Comparison of ENCODE assay signal across 27 mouse cellular contexts in the genomic region with DNA sequence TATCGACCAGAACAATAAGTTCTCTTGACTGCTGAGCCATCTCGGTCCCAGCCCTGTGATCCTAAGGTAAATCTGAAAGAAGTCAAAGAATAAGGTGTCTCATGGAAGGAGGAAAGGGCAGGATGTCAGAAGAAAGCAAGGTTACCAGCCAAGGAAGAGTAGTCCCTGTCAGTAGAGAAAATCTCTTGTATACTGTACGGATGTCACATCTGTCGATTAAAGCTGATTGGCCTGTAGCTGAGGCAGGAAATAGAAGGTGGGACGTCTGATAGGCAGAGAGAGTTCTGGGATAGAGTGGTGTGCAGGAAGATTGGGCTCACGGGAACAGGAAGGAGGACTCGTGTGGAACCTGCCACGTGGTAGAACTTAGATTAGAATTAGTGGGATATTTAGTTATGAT.
A peak's percentile ranks its signal among the peaks of the same experiment; 100 is the strongest.
DNase-seq lines count a peak whose midpoint lies in the region; ATAC-seq and TF ChIP-seq lines count a peak whose summit lies in the region.
"Had no signal": no experiment of that assay in that cellular context is flagged by ENCODE, and none has a peak within 500 bp of the region (broad histone marks: within the 10 kb centered on the region; RNA-seq: fewer than 3 reads in every experiment).

No protein-coding gene starts in this region.

- no peaks in the 10 kb centered on the region for H3K4me1 ChIP-seq in stomach, postnatal 0 days (replicated peaks; ENCODE audit: control insufficient read depth, insufficient read depth)
- H3K4me1 ChIP-seq: embryonic facial prominence, embryonic 12.5 days; hindbrain, embryonic 12.5 days; hindbrain, embryonic 15.5 days had no signal

- ATAC-seq in CD4-positive, CD25-positive, alpha-beta regulatory T cell, adult 4 months: peak; percentile 53
- ATAC-seq in activated CD4-positive, CD25-positive, alpha-beta regulatory T cell, adult 4 months: peak; percentile 55
- no peak for ATAC-seq in stomach, postnatal 0 days (ENCODE audit: low FRiP score, low TSS enrichment)
- ATAC-seq: forebrain, embryonic 14.5 days; forebrain, postnatal 0 days; intestine, embryonic 16.5 days had no signal

- no peak overlapping the region for H3K4me2 ChIP-seq in stomach, postnatal 0 days (replicated peaks; ENCODE audit: low read depth)
- H3K4me2 ChIP-seq: embryonic facial prominence, embryonic 12.5 days; embryonic facial prominence, embryonic 15.5 days; heart, embryonic 12.5 days; heart, embryonic 15.5 days; hindbrain, embryonic 12.5 days; hindbrain, embryonic 15.5 days had no signal

- no peaks in the 10 kb centered on the region for H3K36me3 ChIP-seq in stomach, postnatal 0 days (ENCODE audit: control insufficient read depth, insufficient read depth, low read length)
- H3K36me3 ChIP-seq: embryonic facial prominence, embryonic 12.5 days; embryonic facial prominence, embryonic 15.5 days; G1E; heart, embryonic 12.5 days; heart, embryonic 15.5 days; hindbrain, embryonic 12.5 days; hindbrain, embryonic 15.5 days had no signal

- no peak overlapping the region for H3K4me3 ChIP-seq in stomach, postnatal 0 days (ENCODE audit: low read depth, low read length)
- H3K4me3 ChIP-seq: embryonic facial prominence, embryonic 12.5 days; embryonic facial prominence, embryonic 15.5 days; gastrocnemius, adult 2 months; heart, embryonic 12.5 days; heart, embryonic 15.5 days; hindbrain, embryonic 12.5 days; hindbrain, embryonic 15.5 days had no signal

- 72% methylated on average over 8 of the region's 8 CpGs for WGBS in stomach, postnatal 0 days

- H3K9me3 ChIP-seq in stomach, postnatal 0 days (ENCODE audit: control insufficient read depth, low read length): no peaks in the 10 kb centered on the region
- H3K9me3 ChIP-seq: embryonic facial prominence, embryonic 12.5 days; embryonic facial prominence, embryonic 15.5 days; G1E; heart, embryonic 12.5 days; heart, embryonic 15.5 days; hindbrain, embryonic 12.5 days; hindbrain, embryonic 15.5 days had no signal

- no peaks in the 10 kb centered on the region for H3K27me3 ChIP-seq in stomach, postnatal 0 days (ENCODE audit: control insufficient read depth, insufficient read depth, low read length)
- H3K27me3 ChIP-seq: CH12.LX; embryonic facial prominence, embryonic 12.5 days; embryonic facial prominence, embryonic 15.5 days; heart, embryonic 12.5 days; heart, embryonic 15.5 days; hindbrain, embryonic 12.5 days; hindbrain, embryonic 15.5 days had no signal

- H3K9ac ChIP-seq in stomach, postnatal 0 days (ENCODE audit: low read length): no peak overlapping the region
- H3K9ac ChIP-seq: embryonic facial prominence, embryonic 12.5 days; embryonic facial prominence, embryonic 15.5 days; forebrain, postnatal 0 days; heart, embryonic 12.5 days; heart, embryonic 15.5 days; hindbrain, embryonic 12.5 days; hindbrain, embryonic 15.5 days had no signal

- DNase-seq in thymus, postnatal 0 days (ENCODE audit: low spot score): peak; percentile 77
- DNase-seq in thymus, postnatal 10 days (ENCODE audit: low spot score in 2 of 2): no peak
- peak; percentile 37 for DNase-seq in thymus, postnatal 25 days
- no peak for DNase-seq in stomach, postnatal 0 days (ENCODE audit: low spot score)
- DNase-seq in adrenal gland, adult 18-20 months (ENCODE audit: low spot score in 2 of 2): no peak
- DNase-seq: adrenal gland, adult 2 months; adrenal gland, postnatal 14 days; cerebellum, adult 11 months; cerebellum, adult 2 months; cerebellum, adult 9-11 months; cerebellum, postnatal 25 days; forebrain, postnatal 0 days; gastrocnemius, adult 2 months; heart, adult 18-20 months; heart, postnatal 14 days had no signal

- H3K27ac ChIP-seq in stomach, postnatal 0 days (replicated peaks): no peak overlapping the region
- H3K27ac ChIP-seq: embryonic facial prominence, embryonic 12.5 days; embryonic facial prominence, embryonic 15.5 days; gastrocnemius, adult 2 months; heart, embryonic 15.5 days; hindbrain, embryonic 12.5 days; hindbrain, embryonic 15.5 days had no signal

- no peak for TF ChIP-seq EP300 in stomach, postnatal 0 days (optimal IDR thresholded peaks at IDR 0.05)

- TF ChIP-seq CTCF in stomach, postnatal 0 days (IDR thresholded peaks at IDR 0.05; ENCODE audit: low read depth): no peak

Comparison
In these comparisons a context has a peak if more than half of its experiments do, and no peak if none do; other contexts are left out.
1. DNase-seq: peak in thymus, postnatal 0 days (single experiment) and thymus, postnatal 25 days (single experiment); none in thymus, postnatal 10 days (0 of 2), stomach, postnatal 0 days (single experiment) and adrenal gland, adult 18-20 months (0 of 2).